Mouse (Mus musculus): ENCODE data around the gene Afdn. TPM values are rescaled to one million over a fixed set of nuclear protein-coding genes. Genes with fewer than 3 reads are reported as not detected.

Afdn gene
- polyA plus RNA-seq, 1 experiment from 2014 or later, result 123 TPM

DNA sequence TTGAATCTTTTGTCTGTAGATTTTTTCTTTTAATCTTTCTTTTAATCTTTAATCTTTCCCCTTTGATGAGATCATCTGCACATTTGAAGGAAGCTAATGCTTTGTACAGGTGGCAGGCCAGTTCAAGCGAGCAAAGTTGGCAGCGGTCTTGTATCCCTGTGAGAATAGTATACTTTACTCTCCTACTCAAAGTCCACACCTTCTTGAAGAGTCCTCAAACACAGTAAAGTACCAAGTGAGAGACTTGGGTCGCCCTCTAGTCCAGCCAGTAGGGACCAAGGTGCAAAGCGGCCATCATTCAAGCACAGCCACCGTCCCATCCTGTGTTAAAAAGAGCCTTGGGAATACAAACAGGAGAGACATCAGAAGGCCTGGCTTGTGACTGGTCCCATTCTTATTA lies 25.3 kb upstream of the Afdn start:
- ATAC-seq (ENCODE audit: low FRiP score), result no peak
- H3K4me3 ChIP-seq (ENCODE audit: low read depth, low read length), result no peak overlapping the region
- no peaks in the 10 kb centered on the region for H3K9me3 ChIP-seq (ENCODE audit: control insufficient read depth, low read length)
- no peaks in the 10 kb centered on the region for H3K27me3 ChIP-seq (ENCODE audit: control insufficient read depth, insufficient read depth, low read length)
- no peak for DNase-seq (ENCODE audit: low spot score)
- H3K9ac ChIP-seq (ENCODE audit: low read depth, low read length), result no peak overlapping the region
- 93% methylated on average over 5 of the region's 5 CpGs for WGBS
- H3K4me2 ChIP-seq (replicated peaks; ENCODE audit: low read depth, low read length), result no peak overlapping the region
- no peaks in the 10 kb centered on the region for H3K36me3 ChIP-seq (ENCODE audit: control insufficient read depth, insufficient read depth, low read length)
- H3K27ac ChIP-seq (ENCODE audit: low read depth, low read length), result no peak overlapping the region
- H3K4me1 ChIP-seq (replicated peaks; ENCODE audit: control insufficient read depth, insufficient read depth, low read length), result no peaks in the 10 kb centered on the region

DNA sequence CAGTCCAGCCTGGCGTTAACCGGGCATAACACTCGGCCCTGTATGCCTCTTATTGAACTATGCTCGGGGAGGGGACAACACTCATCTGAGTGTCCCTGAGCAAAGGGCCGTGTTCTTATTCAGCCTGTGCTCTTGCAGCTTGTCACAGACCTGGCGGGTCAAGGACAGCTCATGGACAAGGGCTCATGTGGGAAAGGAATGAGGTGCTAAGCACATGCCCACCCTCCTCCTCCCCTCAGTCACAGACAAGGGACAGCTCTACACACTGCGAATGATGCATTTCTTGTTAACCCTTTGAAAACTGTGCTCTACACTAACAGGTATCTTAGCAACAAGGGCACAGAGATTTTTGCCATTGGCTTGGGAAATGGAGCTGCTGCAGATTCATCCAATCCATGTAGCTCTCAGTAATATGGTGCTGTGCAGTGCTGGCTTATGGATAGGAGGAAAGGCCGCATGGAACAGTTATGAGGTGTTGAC lies 24.5 kb upstream of the Afdn start:
- WGBS, result 76% methylated on average over 8 of the region's 8 CpGs
- DNase-seq (ENCODE audit: low spot score), result no peak
- Histone ChIP-seq H3K4me1 (replicated peaks; ENCODE audit: control insufficient read depth, insufficient read depth, low read length) (no peaks in the 10 kb centered on the region), H3K36me3 (ENCODE audit: control insufficient read depth, insufficient read depth, low read length) (no peaks in the 10 kb centered on the region), H3K4me2 (replicated peaks; ENCODE audit: low read depth, low read length) (no peak overlapping the region), H3K27ac (ENCODE audit: low read depth, low read length) (no peak overlapping the region), H3K4me3 (ENCODE audit: low read depth, low read length) (no peak overlapping the region), H3K9ac (ENCODE audit: low read depth, low read length) (no peak overlapping the region), H3K27me3 (ENCODE audit: control insufficient read depth, insufficient read depth, low read length) (no peaks in the 10 kb centered on the region), H3K9me3 (ENCODE audit: control insufficient read depth, low read length) (no peaks in the 10 kb centered on the region)
- ATAC-seq (ENCODE audit: low FRiP score), result no peak; the same call in 1 of the 2 replicates

DNA sequence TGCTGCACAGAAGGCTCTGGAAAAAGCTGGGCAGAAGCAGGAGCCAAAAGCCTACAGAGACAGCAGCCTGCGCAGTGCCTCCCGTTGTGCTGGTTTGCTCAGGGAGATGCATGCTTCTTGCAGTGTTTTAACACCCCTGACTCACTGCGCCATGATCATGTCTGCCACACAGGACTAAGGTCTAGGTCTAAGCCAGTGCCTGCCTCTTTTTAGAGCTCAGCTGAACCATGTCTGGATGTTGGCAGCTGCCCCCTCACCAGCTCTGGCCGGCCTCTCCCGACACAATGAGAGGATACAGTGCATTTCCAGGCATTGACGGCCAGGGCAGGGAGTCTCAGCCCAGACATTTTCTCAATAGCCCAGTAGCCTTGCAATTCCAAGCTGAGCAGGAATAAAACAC lies 23.0 kb upstream of the Afdn start:
- DNase-seq (ENCODE audit: low spot score) (no peak), ATAC-seq (ENCODE audit: low FRiP score) (no peak)
- H3K27me3 ChIP-seq (ENCODE audit: control insufficient read depth, insufficient read depth, low read length), result no peaks in the 10 kb centered on the region
- 0 out of 2 replicates have a peak overlapping the region, but pooled peaks have one; percentile 20 for H3K27ac ChIP-seq (ENCODE audit: low read depth, low read length)
- no peak overlapping the region for H3K4me2 ChIP-seq (replicated peaks; ENCODE audit: low read depth, low read length)
- H3K36me3 ChIP-seq (ENCODE audit: control insufficient read depth, insufficient read depth, low read length), result no peaks in the 10 kb centered on the region
- H3K4me1 ChIP-seq (replicated peaks; ENCODE audit: control insufficient read depth, insufficient read depth, low read length), result no peaks in the 10 kb centered on the region
- WGBS, result 71% methylated on average over 6 of the region's 6 CpGs
- no peaks in the 10 kb centered on the region for H3K9me3 ChIP-seq (ENCODE audit: control insufficient read depth, low read length)
- H3K4me3 ChIP-seq (ENCODE audit: low read depth, low read length), result no peak overlapping the region
- no peak overlapping the region for H3K9ac ChIP-seq (ENCODE audit: low read depth, low read length)

DNA sequence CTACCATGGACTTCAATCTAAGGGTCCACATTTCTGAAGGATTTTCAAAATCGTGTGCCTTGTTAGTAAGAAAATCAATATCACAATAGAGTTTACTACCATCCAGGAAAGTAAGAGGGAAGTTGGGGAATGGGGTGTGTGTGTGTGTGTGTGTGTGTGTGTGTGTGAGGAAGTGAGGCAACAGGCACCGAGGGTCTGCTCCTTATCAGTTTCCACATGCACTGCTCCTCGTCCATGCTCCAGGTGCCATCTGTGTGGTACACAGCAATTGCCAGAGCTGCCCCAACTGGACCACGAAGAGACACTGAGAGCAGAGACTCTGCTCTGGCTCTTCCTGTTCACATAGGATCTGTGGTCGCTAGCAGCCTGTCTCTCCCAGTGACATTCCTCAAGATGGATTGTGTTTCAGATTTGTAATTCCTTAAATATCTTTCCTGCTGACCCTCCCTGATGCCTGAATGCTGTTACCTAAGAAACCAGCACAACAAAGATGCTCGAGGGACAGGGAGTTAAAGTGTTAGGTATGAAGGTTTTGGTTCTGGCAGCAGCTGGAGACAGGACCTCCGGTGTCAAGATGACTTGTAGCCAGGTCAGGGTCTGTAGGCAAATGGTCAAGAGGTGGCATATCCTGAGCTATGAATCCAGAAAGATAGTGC lies 22.1 kb upstream of the Afdn start:
- Histone ChIP-seq H3K4me2 (replicated peaks; ENCODE audit: low read depth, low read length) (no peak overlapping the region), H3K4me1 (replicated peaks; ENCODE audit: control insufficient read depth, insufficient read depth, low read length) (no peaks in the 10 kb centered on the region), H3K36me3 (ENCODE audit: control insufficient read depth, insufficient read depth, low read length) (no peaks in the 10 kb centered on the region), H3K9me3 (ENCODE audit: control insufficient read depth, low read length) (no peaks in the 10 kb centered on the region), H3K9ac (ENCODE audit: low read depth, low read length) (no peak overlapping the region), H3K27ac (ENCODE audit: low read depth, low read length) (no peak overlapping the region), H3K4me3 (ENCODE audit: low read depth, low read length) (no peak overlapping the region), H3K27me3 (ENCODE audit: control insufficient read depth, insufficient read depth, low read length) (no peaks in the 10 kb centered on the region)
- ATAC-seq (ENCODE audit: low FRiP score), result no peak
- 65% methylated on average over 7 of the region's 7 CpGs for WGBS
- no peak for DNase-seq (ENCODE audit: low spot score)

DNA sequence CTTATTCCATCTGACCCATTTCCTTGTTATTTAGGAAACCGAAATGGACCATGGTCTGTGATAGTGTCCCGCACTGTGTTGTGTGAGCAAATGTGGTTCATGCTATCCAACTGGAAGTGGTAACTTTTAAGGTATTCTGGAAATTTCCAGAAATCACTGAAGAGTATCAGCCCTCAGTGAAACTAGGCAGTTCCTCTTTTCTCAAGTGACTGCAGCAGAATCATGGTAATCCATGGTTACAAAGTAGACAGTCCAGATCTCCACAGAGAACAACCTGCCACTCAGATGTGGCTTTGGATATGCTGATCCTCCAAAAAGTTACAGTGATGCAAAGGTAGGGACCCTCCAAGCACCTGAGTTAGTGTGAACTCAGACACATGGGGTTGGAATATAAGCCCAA lies 21.4 kb upstream of the Afdn start:
- H3K4me2 ChIP-seq (replicated peaks; ENCODE audit: low read depth, low read length), result no peak overlapping the region
- ATAC-seq (ENCODE audit: low FRiP score) (no peak), DNase-seq (ENCODE audit: low spot score) (no peak)
- no peak overlapping the region for H3K27ac ChIP-seq (ENCODE audit: low read depth, low read length)
- no peak overlapping the region for H3K9ac ChIP-seq (ENCODE audit: low read depth, low read length)
- H3K36me3 ChIP-seq (ENCODE audit: control insufficient read depth, insufficient read depth, low read length), result no peaks in the 10 kb centered on the region
- H3K4me1 ChIP-seq (replicated peaks; ENCODE audit: control insufficient read depth, insufficient read depth, low read length), result no peaks in the 10 kb centered on the region
- H3K4me3 ChIP-seq (ENCODE audit: low read depth, low read length), result no peak overlapping the region
- 95% methylated on average over 2 of the region's 2 CpGs for WGBS
- no peaks in the 10 kb centered on the region for H3K27me3 ChIP-seq (ENCODE audit: control insufficient read depth, insufficient read depth, low read length)
- H3K9me3 ChIP-seq (ENCODE audit: control insufficient read depth, low read length), result no peaks in the 10 kb centered on the region

DNA sequence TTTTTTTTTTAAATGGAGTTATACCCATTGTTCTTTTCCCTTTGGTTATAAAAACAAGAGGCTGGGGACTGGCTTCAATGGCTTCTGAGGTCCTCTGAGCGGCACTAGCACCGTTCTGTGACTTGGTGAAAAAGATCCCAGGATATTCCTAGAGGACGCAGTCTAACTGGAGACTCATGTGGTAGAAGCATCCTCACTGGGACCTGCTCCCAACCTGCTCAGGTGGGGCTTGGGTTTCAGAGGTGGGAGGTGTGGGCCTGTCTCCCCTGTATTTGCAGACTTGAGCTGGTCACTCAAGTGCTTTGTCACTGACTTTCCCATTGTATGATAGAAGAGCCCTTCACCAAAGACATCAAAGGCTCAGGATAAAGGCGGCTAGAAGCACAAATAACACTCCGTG lies 20.4 kb upstream of the Afdn start:
- 68% methylated on average over 5 of the region's 5 CpGs for WGBS
- Histone ChIP-seq H3K9me3 (ENCODE audit: control insufficient read depth, low read length) (no peaks in the 10 kb centered on the region), H3K27ac (ENCODE audit: low read depth, low read length) (no peak overlapping the region), H3K4me1 (replicated peaks; ENCODE audit: control insufficient read depth, insufficient read depth, low read length) (no peaks in the 10 kb centered on the region), H3K36me3 (ENCODE audit: control insufficient read depth, insufficient read depth, low read length) (no peaks in the 10 kb centered on the region), H3K9ac (ENCODE audit: low read depth, low read length) (no peak overlapping the region), H3K27me3 (ENCODE audit: control insufficient read depth, insufficient read depth, low read length) (no peaks in the 10 kb centered on the region), H3K4me3 (ENCODE audit: low read depth, low read length) (no peak overlapping the region), H3K4me2 (replicated peaks; ENCODE audit: low read depth, low read length) (no peak overlapping the region)
- ATAC-seq (ENCODE audit: low FRiP score), result no peak
- DNase-seq (ENCODE audit: low spot score), result no peak

DNA sequence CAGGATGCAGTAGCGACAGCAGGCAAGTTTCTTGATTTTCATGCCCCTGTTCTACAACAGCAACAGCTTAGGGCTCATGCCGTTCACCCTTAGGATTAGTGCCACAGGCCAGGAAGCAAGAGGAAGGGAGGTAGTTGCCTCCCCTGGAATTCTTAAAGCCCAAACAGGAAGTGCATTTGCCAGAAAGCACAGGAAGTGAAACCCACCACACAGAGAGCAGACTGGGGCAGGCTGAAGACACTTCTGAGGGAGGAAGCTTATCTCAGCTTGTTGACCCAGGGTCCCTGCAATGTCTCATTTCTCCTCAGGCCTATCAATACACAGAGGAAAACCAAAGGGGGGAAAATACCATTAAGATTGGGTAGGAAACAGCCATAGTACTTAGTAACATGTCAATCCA lies 19.5 kb upstream of the Afdn start:
- DNase-seq (ENCODE audit: low spot score), result no peak
- no peaks in the 10 kb centered on the region for H3K36me3 ChIP-seq (ENCODE audit: control insufficient read depth, insufficient read depth, low read length)
- H3K4me1 ChIP-seq (replicated peaks; ENCODE audit: control insufficient read depth, insufficient read depth, low read length), result no peaks in the 10 kb centered on the region
- no peaks in the 10 kb centered on the region for H3K9me3 ChIP-seq (ENCODE audit: control insufficient read depth, low read length)
- H3K27me3 ChIP-seq (ENCODE audit: control insufficient read depth, insufficient read depth, low read length), result no peaks in the 10 kb centered on the region
- no peak overlapping the region for H3K27ac ChIP-seq (ENCODE audit: low read depth, low read length)
- no peak for ATAC-seq (ENCODE audit: low FRiP score)
- H3K4me2 ChIP-seq (replicated peaks; ENCODE audit: low read depth, low read length), result no peak overlapping the region
- 80% methylated on average over 2 of the region's 2 CpGs for WGBS
- no peak overlapping the region for H3K9ac ChIP-seq (ENCODE audit: low read depth, low read length)
- no peak overlapping the region for H3K4me3 ChIP-seq (ENCODE audit: low read depth, low read length)

DNA sequence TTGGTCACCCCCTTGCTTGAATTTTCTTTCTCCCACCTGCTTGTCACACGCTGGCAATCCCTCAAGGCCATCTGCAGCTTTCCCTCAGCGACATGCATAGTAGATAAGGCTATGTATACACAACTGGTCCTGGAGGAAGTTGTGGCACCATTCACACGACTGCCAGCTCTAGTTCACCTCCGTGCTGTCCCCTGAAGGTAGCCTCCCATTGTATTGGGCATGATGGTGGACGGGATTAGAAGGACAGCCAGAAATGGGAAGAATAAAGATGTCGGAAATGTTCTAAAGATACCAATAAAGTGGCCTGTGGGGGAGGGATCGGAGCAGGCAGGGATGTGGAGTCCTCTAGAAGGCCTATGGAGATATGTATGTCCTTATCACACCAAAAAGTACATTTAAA lies 18.7 kb upstream of the Afdn start:
- WGBS, result 82% methylated on average over 7 of the region's 7 CpGs
- no peaks in the 10 kb centered on the region for H3K27me3 ChIP-seq (ENCODE audit: control insufficient read depth, insufficient read depth, low read length)
- H3K9ac ChIP-seq (ENCODE audit: low read depth, low read length), result no peak overlapping the region
- H3K4me2 ChIP-seq (replicated peaks; ENCODE audit: low read depth, low read length), result no peak overlapping the region
- no peak overlapping the region for H3K4me3 ChIP-seq (ENCODE audit: low read depth, low read length)
- H3K9me3 ChIP-seq (ENCODE audit: control insufficient read depth, low read length), result no peaks in the 10 kb centered on the region
- no peaks in the 10 kb centered on the region for H3K4me1 ChIP-seq (replicated peaks; ENCODE audit: control insufficient read depth, insufficient read depth, low read length)
- no peak for DNase-seq (ENCODE audit: low spot score)
- no peaks in the 10 kb centered on the region for H3K36me3 ChIP-seq (ENCODE audit: control insufficient read depth, insufficient read depth, low read length)
- no peak for ATAC-seq (ENCODE audit: low FRiP score)
- no peak overlapping the region for H3K27ac ChIP-seq (ENCODE audit: low read depth, low read length)

DNA sequence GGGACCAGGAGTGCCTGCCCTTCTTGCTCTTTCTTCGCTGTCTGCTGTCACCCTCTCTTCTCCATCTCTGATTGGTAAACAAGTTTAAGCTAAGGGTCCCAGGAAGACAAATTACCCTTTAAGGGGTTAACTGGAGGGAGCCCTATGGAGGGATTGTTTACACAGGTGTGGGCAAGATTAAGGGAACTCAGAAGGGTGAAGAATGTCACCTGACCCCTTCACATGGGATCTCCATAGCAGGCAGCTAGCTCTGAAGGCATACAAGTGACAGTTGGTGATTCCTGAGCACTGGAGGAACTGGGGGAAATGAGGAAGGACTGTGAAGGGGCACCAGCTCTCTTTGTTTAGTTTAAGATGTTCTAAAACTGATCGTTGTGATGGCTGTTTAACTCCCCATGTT lies 18.0 kb upstream of the Afdn start:
- no peaks in the 10 kb centered on the region for H3K9me3 ChIP-seq (ENCODE audit: control insufficient read depth, low read length)
- H3K9ac ChIP-seq (ENCODE audit: low read depth, low read length), result no peak overlapping the region
- no peak overlapping the region for H3K27ac ChIP-seq (ENCODE audit: low read depth, low read length)
- ATAC-seq (ENCODE audit: low FRiP score), result no peak
- no peaks in the 10 kb centered on the region for H3K27me3 ChIP-seq (ENCODE audit: control insufficient read depth, insufficient read depth, low read length)
- H3K4me3 ChIP-seq (ENCODE audit: low read depth, low read length), result no peak overlapping the region
- H3K36me3 ChIP-seq (ENCODE audit: control insufficient read depth, insufficient read depth, low read length), result no peaks in the 10 kb centered on the region
- WGBS, result 32% methylated on average over 2 of the region's 2 CpGs
- no peak for DNase-seq (ENCODE audit: low spot score)
- no peak overlapping the region for H3K4me2 ChIP-seq (replicated peaks; ENCODE audit: low read depth, low read length)
- H3K4me1 ChIP-seq (replicated peaks; ENCODE audit: control insufficient read depth, insufficient read depth, low read length), result no peaks in the 10 kb centered on the region
